Mouse (Mus musculus) bone marrow, adult 2 months (tissue): ENCODE measurements around the gene Dcp1a.

Experiments
- CTCF ChIP-seq: fragments of 200-500 bp; IDR thresholded peaks from 2 replicates; pipeline ENCODE4 v1.5.1; 2011; ENCODE audit warnings: low read length, control low read depth; ENCODE audit not compliant: control insufficient read depth, insufficient read depth
- POLR2A ChIP-seq: fragments of 200-500 bp; IDR thresholded peaks from 2 replicates; pipeline ENCODE4 v1.6.1; 2011; ENCODE audit warnings: low read depth, mild to moderate bottlenecking, control low read depth, low read length, borderline replicate concordance; ENCODE audit not compliant: control insufficient read depth

GRCm38 (mm10) chr14:30553185-30553584, 73.8 kb downstream of the Dcp1a start:
- TF ChIP-seq POLR2A, result no peak
- no peak for TF ChIP-seq CTCF
